Mouse (Mus musculus): ENCODE data around the gene Kank1.

Gene Kank1

GRCm38 (mm10) chr19:25310989-25311388 lies 74.2 kb downstream of the Kank1 start:
- peak; percentile 32 for DNase-seq (ENCODE audit: low read depth, low spot score)

GRCm38 (mm10) chr19:25311626-25312025 lies 74.9 kb downstream of the Kank1 start:
- no peak for DNase-seq (ENCODE audit: low read depth, low spot score)

- no peak for DNase-seq (ENCODE audit: low read depth, low spot score)
These were observed 78.7 kb downstream of the Kank1 start for GRCm38 (mm10) chr19:25315458-25315889.

GRCm38 (mm10) chr19:25315993-25316392 lies 79.2 kb downstream of the Kank1 start:
- peak; percentile 10 for DNase-seq (ENCODE audit: low read depth, low spot score)

- no peak for DNase-seq (ENCODE audit: low read depth, low spot score)
These were observed 87.5 kb downstream of the Kank1 start for GRCm38 (mm10) chr19:25324265-25324664.

GRCm38 (mm10) chr19:25325113-25326001 lies 88.6 kb downstream of the Kank1 start:
- DNase-seq (ENCODE audit: low read depth, low spot score): no peak

GRCm38 (mm10) chr19:25326002-25326300 lies 89.2 kb downstream of the Kank1 start:
- DNase-seq (ENCODE audit: low read depth, low spot score): no peak

- no peak for DNase-seq (ENCODE audit: low read depth, low spot score)
These were observed 90.9 kb downstream of the Kank1 start for GRCm38 (mm10) chr19:25327633-25328032.

GRCm38 (mm10) chr19:25334360-25334759 lies 97.6 kb downstream of the Kank1 start:
- DNase-seq (ENCODE audit: low read depth, low spot score): peak; percentile 57

- no peak for DNase-seq (ENCODE audit: low read depth, low spot score)
These were observed 100.0 kb downstream of the Kank1 start for GRCm38 (mm10) chr19:25336731-25337130.

- peak; percentile 65 for DNase-seq (ENCODE audit: low read depth, low spot score)
These were observed 104.2 kb downstream of the Kank1 start for GRCm38 (mm10) chr19:25340630-25341620.

GRCm38 (mm10) chr19:25342026-25342425 lies 105.3 kb downstream of the Kank1 start:
- DNase-seq (ENCODE audit: low read depth, low spot score): no peak

GRCm38 (mm10) chr19:25343657-25344322 lies 107.0 kb downstream of the Kank1 start:
- DNase-seq (ENCODE audit: low read depth, low spot score): no peak

- no peak for DNase-seq (ENCODE audit: low read depth, low spot score)
These were observed 107.6 kb downstream of the Kank1 start for GRCm38 (mm10) chr19:25344371-25344770.

- no peak for DNase-seq (ENCODE audit: low read depth, low spot score)
These were observed 109.2 kb downstream of the Kank1 start for GRCm38 (mm10) chr19:25345972-25346371.

GRCm38 (mm10) chr19:25347515-25347914 lies 110.7 kb downstream of the Kank1 start:
- DNase-seq (ENCODE audit: low read depth, low spot score): no peak

- DNase-seq (ENCODE audit: low read depth, low spot score): no peak
These were observed 114.6 kb downstream of the Kank1 start for GRCm38 (mm10) chr19:25351257-25351955.

GRCm38 (mm10) chr19:25357094-25357493 lies 120.3 kb downstream of the Kank1 start:
- DNase-seq (ENCODE audit: low read depth, low spot score): no peak

- DNase-seq (ENCODE audit: low read depth, low spot score): no peak
These were observed 121.8 kb downstream of the Kank1 start for GRCm38 (mm10) chr19:25358486-25359120.

- no peak for DNase-seq (ENCODE audit: low read depth, low spot score)
These were observed 123.8 kb downstream of the Kank1 start for GRCm38 (mm10) chr19:25360571-25361029.

GRCm38 (mm10) chr19:25361956-25362355 lies 125.2 kb downstream of the Kank1 start:
- DNase-seq (ENCODE audit: low read depth, low spot score): no peak
